Mouse (Mus musculus) neural tube, embryonic 10.5 days (tissue): ENCODE results near the gene Arf6.
"Not testable (repeated sequence)": the region's sequence is repeated elsewhere in the genome, so short reads cannot be mapped to it uniquely, and the experiment has no call there.

Source experiments
- DNase-seq: peaks from one replicate; pipeline ENCODE4 v3.0.0-alpha.2; 2017; ENCODE audit warnings: low spot score; ENCODE audit errors: extremely low spot score

Arf6 gene

GRCm38 (mm10) chr12:69373850-69374766, 2.2 kb downstream of the Arf6 start:
- DNase-seq = no peak

GRCm38 (mm10) chr12:69376132-69376531, 4.2 kb downstream of the Arf6 start:
- DNase-seq = no peak

GRCm38 (mm10) chr12:69377188-69377587, 5.2 kb downstream of the Arf6 start:
- DNase-seq = no peak

- DNase-seq = not testable (repeated sequence)
These were observed 5.7 kb downstream of the Arf6 start for GRCm38 (mm10) chr12:69377636-69378035.

GRCm38 (mm10) chr12:69378558-69379454, 6.9 kb downstream of the Arf6 start:
- no peak for DNase-seq

GRCm38 (mm10) chr12:69382880-69383279, 10.9 kb downstream of the Arf6 start:
- no peak for DNase-seq

- no peak for DNase-seq
These were observed 12.7 kb downstream of the Arf6 start for GRCm38 (mm10) chr12:69384606-69385005.

GRCm38 (mm10) chr12:69385542-69386280, 13.8 kb downstream of the Arf6 start:
- DNase-seq = no peak

- not testable (repeated sequence) for DNase-seq
These were observed 14.4 kb downstream of the Arf6 start for GRCm38 (mm10) chr12:69386281-69386732.

- no peak for DNase-seq
These were observed 16.4 kb downstream of the Arf6 start for GRCm38 (mm10) chr12:69388321-69388869.

GRCm38 (mm10) chr12:69389273-69389938, 17.5 kb downstream of the Arf6 start:
- DNase-seq = no peak

GRCm38 (mm10) chr12:69390000-69390698, 18.2 kb downstream of the Arf6 start:
- no peak for DNase-seq

- DNase-seq = no peak
These were observed 21.1 kb downstream of the Arf6 start for GRCm38 (mm10) chr12:69393076-69393475.

GRCm38 (mm10) chr12:69394456-69394855, 22.5 kb downstream of the Arf6 start:
- no peak for DNase-seq

GRCm38 (mm10) chr12:69400367-69400766, 28.4 kb downstream of the Arf6 start:
- DNase-seq = no peak

GRCm38 (mm10) chr12:69400871-69401286, 28.9 kb downstream of the Arf6 start:
- no peak for DNase-seq

GRCm38 (mm10) chr12:69402100-69402499, 30.1 kb downstream of the Arf6 start:
- DNase-seq = no peak

- no peak for DNase-seq
These were observed 30.7 kb downstream of the Arf6 start for GRCm38 (mm10) chr12:69402594-69403167.

GRCm38 (mm10) chr12:69410767-69411166, 38.8 kb downstream of the Arf6 start:
- no peak for DNase-seq
